Mouse (Mus musculus) hindbrain, postnatal 0 days (tissue): ENCODE data around the gene Sacs. TPM values are rescaled to one million over a fixed set of nuclear protein-coding genes. Genes with fewer than 3 reads are reported as not detected.
A peak's percentile ranks its signal among the peaks of the same experiment; 100 is the strongest.

Source experiments
- ATAC-seq: fragments of 200-750 bp; cut with Nextera tagmentation; 2 replicates; pipeline ENCODE4 v1.8.0; 2017; ENCODE audit warnings: mild to moderate bottlenecking, moderate TSS enrichment, moderate library complexity
- DNase-seq: peaks from one replicate; pipeline ENCODE4 v3.0.0-alpha.2; 2015; ENCODE audit warnings: low spot score
- H3K27ac ChIP-seq: fragments of 300-500 bp; sonication (generic); 2 replicates; pipeline ENCODE4 v1.5.1; 2014; ENCODE audit warnings: mild to moderate bottlenecking
- H3K27me3 ChIP-seq: fragments of 300-500 bp; sonication (generic); 2 replicates; pipeline ENCODE4 v1.6.1; 2014; ENCODE audit warnings: low read length, mixed read lengths; ENCODE audit not compliant: insufficient read depth
- H3K36me3 ChIP-seq: fragments of 300-500 bp; sonication (generic); 2 replicates; pipeline ENCODE4 v1.6.1; 2014; ENCODE audit warnings: low read length, mixed read lengths; ENCODE audit not compliant: insufficient read depth
- H3K4me1 ChIP-seq: fragments of 300-500 bp; sonication (generic); 2 replicates; pipeline ENCODE4 v1.6.1; 2014; ENCODE audit warnings: antibody characterized with exemption, low read length, mixed read lengths; ENCODE audit not compliant: insufficient read depth
- H3K4me2 ChIP-seq: fragments of 300-500 bp; sonication (generic); 2 replicates; pipeline ENCODE4 v1.6.1; 2014; ENCODE audit warnings: low read depth, mild to moderate bottlenecking, low read length, moderate library complexity, mixed read lengths
- H3K4me3 ChIP-seq: fragments of 300-500 bp; sonication (generic); 2 replicates; pipeline ENCODE4 v1.5.1; 2014; ENCODE audit warnings: low read length
- H3K9ac ChIP-seq: fragments of 300-500 bp; sonication (generic); replicated peaks from 2 replicates; pipeline ENCODE4 v1.6.1; 2014; ENCODE audit warnings: mild to moderate bottlenecking, low read length, moderate library complexity, mixed read lengths
- H3K9me3 ChIP-seq: fragments of 300-500 bp; sonication (generic); 2 replicates; pipeline ENCODE4 v1.6.1; 2016; ENCODE audit warnings: low read length, mixed read lengths
- CTCF ChIP-seq: IDR thresholded peaks from 2 replicates; pipeline ENCODE4 v1.5.1; 2016; ENCODE audit warnings: antibody characterized with exemption, control low read depth, low read depth
- WGBS: fragments of 180-500 bp; shearing (Covaris S2); extraction: QIAGEN DNeasy Blood & Tissue Kit; methylation state at CpG from one replicate; pipeline ENCODE4 v1.1.7; 2014; 5-methylcytosine and 5-hydroxymethylcytosine counted together
- polyA plus RNA-seq: library from polyadenylated mRNA; unstranded; fragments of >200 nt; fragmentation: Nextera tagmentation; extraction: Ambion mirVana; gene quantifications from 2 replicates; pipeline ENCODE4 v1.2.1, GENCODE M21; 2015
- total RNA-seq: library from RNA; depleted of rRNA; stranded (reverse); fragments of >200 nt; gene quantifications from 2 replicates; pipeline ENCODE4 v1.2.3, GENCODE M21; 2014

Sacs gene
- total and polyA plus RNA-seq, 2 experiments from 2014 or later = 7.2 to 37.7 TPM

DNA sequence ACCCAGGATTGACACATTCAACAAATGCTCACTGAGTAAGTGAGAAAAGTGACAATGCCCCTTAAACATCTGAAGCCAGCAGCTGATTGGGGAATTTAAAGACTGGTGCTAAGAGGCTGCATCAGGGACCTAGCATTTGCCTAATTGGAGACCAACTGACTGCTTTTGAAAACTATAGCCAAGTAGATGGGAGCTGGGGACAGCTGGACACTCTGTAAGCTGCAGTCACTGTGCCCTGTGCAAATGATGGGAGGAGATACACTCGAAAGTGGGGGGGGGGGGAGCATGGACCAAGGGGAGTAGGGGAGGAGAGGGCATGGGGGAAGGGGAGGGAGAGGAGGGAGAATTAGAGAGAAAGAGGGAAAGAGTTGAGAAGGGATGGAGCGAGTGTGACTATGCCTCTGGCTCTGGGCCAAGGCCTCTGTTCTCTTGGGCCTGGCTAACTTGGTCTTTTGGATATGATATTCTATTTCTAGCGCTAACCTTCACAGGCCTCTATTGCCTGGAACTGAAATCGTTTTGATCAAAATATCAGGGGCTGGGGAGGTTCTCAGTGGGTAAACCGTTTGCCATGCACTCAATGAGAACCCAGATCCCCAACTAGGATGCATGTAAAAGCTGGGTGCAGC is 97.7 kb downstream of the Sacs start:
- 57% methylated on average over 5 of the region's 5 CpGs for WGBS
- DNase-seq (peak; percentile 25), ATAC-seq (no peak)
- H3K27me3 ChIP-seq = no peaks in the 10 kb centered on the region
- H3K36me3 ChIP-seq = no peaks in the 10 kb centered on the region
- no peak overlapping the region for H3K9ac ChIP-seq
- no peaks in the 10 kb centered on the region for H3K4me1 ChIP-seq
- H3K9me3 ChIP-seq = no peaks in the 10 kb centered on the region
- no peak overlapping the region for H3K4me2 ChIP-seq
- H3K27ac ChIP-seq = no peak overlapping the region
- no peak for TF ChIP-seq CTCF
- H3K4me3 ChIP-seq = no peak overlapping the region

DNA sequence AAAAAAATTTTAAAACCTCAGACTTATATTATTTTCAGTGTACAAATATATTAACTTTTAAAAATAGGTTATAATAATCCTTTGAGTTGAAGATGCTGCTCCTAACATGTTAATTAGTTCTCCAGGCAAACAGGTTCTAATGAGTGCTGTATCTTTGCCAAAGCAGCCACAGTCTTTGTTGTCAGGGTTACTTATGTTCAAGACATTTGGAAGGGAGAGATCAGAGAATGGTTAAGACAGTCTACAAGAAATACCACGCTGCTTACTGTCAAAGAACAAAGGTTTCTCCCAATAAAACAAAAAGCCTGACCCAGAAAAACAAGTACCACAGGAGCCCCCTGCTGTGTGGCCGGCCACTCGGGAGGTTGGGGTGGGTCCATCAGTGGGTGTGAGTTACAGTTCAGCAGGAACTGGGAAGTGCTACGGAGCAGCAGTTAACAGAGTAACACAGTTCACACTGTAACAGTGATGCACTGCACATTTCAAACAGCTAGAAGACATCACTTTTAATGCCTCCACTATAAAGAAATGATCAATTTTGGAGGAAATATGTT is 98.9 kb downstream of the Sacs start:
- H3K9me3 ChIP-seq = no peaks in the 10 kb centered on the region
- peak; percentile 9 for DNase-seq
- H3K4me3 ChIP-seq = no peak overlapping the region
- whole genome bisulfite sequencing = 10% methylated on average over 4 of the region's 4 CpGs
- no peak overlapping the region for H3K9ac ChIP-seq
- H3K4me1 ChIP-seq = no peaks in the 10 kb centered on the region
- ATAC-seq = peak; percentile 29; the same call in 1 of the 2 replicates
- H3K27ac ChIP-seq = no peak overlapping the region
- H3K36me3 ChIP-seq = no peaks in the 10 kb centered on the region
- no peak overlapping the region for H3K4me2 ChIP-seq
- TF ChIP-seq CTCF = no peak
- no peaks in the 10 kb centered on the region for H3K27me3 ChIP-seq

DNA sequence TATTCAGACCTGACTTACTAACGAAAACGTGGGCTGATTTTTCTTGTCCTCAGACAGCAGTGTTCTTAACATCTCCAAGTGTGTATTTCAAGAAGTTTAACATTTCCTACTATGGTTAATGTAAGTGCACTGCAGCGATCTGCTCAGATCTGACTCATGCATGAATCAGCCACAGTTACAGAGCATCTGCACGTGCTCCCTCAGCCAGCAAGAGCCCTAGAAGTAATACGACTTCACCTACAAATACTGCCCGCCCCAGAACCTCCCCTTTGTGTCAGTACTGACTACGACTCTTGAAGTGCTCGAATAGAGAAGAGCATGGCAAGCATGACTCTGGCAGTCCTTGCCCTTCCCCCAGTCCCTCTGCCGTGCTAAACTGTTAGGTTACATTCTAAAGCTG is 100.5 kb downstream of the Sacs start:
- H3K27ac ChIP-seq = no peak overlapping the region
- H3K4me2 ChIP-seq = no peak overlapping the region
- ATAC-seq (no peak), DNase-seq (no peak)
- H3K27me3 ChIP-seq = no peaks in the 10 kb centered on the region
- H3K9ac ChIP-seq = no peak overlapping the region
- no peak for TF ChIP-seq CTCF
- H3K36me3 ChIP-seq = no peaks in the 10 kb centered on the region
- H3K4me1 ChIP-seq = no peaks in the 10 kb centered on the region
- no peaks in the 10 kb centered on the region for H3K9me3 ChIP-seq
- WGBS = 81% methylated on average over 9 of the region's 9 CpGs
- H3K4me3 ChIP-seq = no peak overlapping the region

GRCm38 (mm10) chr14:61242611-61243010 is 104.4 kb downstream of the Sacs start:
- DNase-seq = peak; percentile 39
- Histone ChIP-seq H3K36me3 (no peaks in the 10 kb centered on the region), H3K9me3 (no peaks in the 10 kb centered on the region), H3K9ac (no peak overlapping the region), H3K4me2 (no peak overlapping the region), H3K27me3 (no peaks in the 10 kb centered on the region), H3K27ac (no peak overlapping the region), H3K4me1 (no peaks in the 10 kb centered on the region), H3K4me3 (no peak overlapping the region)
- 46% methylated on average over 6 of the region's 6 CpGs for WGBS
- ATAC-seq = no peak
- TF ChIP-seq CTCF = peak; percentile 54

GRCm38 (mm10) chr14:61246444-61246843 is 108.2 kb downstream of the Sacs start:
- Histone ChIP-seq H3K27me3 (no peaks in the 10 kb centered on the region), H3K36me3 (no peaks in the 10 kb centered on the region), H3K27ac (no peak overlapping the region), H3K4me3 (no peak overlapping the region), H3K9ac (no peak overlapping the region), H3K4me1 (no peaks in the 10 kb centered on the region), H3K9me3 (no peaks in the 10 kb centered on the region), H3K4me2 (no peak overlapping the region)
- no peak for TF ChIP-seq CTCF
- ATAC-seq (no peak), DNase-seq (no peak)
- WGBS = 68% methylated on average over 3 of the region's 3 CpGs

- 89% methylated on average over 15 of the region's 15 CpGs for WGBS
- ATAC-seq (no peak), DNase-seq (no peak)
- Histone ChIP-seq H3K27ac (no peak overlapping the region), H3K9ac (no peak overlapping the region), H3K4me3 (no peak overlapping the region), H3K36me3 (no peaks in the 10 kb centered on the region), H3K4me1 (no peaks in the 10 kb centered on the region), H3K4me2 (no peak overlapping the region), H3K27me3 (no peaks in the 10 kb centered on the region), H3K9me3 (no peaks in the 10 kb centered on the region)
- no peak for TF ChIP-seq CTCF
These were observed 114.5 kb downstream of the Sacs start for GRCm38 (mm10) chr14:61252596-61253388.
